Mouse (Mus musculus): ENCODE measurements around the gene Tmem151a.

Gene Tmem151a

GRCm38 (mm10) chr19:5040862-5041523, 44.3 kb downstream of the Tmem151a start, which contains the start of gene Brms1:
Gene Brms1 (plus strand): TSS chr19:5041354.
- DNase-seq = peak; percentile 93 to 97

- peak; percentile 35 to 58 for DNase-seq
These were observed 45.8 kb downstream of the Tmem151a start for GRCm38 (mm10) chr19:5039301-5040114.

DNA sequence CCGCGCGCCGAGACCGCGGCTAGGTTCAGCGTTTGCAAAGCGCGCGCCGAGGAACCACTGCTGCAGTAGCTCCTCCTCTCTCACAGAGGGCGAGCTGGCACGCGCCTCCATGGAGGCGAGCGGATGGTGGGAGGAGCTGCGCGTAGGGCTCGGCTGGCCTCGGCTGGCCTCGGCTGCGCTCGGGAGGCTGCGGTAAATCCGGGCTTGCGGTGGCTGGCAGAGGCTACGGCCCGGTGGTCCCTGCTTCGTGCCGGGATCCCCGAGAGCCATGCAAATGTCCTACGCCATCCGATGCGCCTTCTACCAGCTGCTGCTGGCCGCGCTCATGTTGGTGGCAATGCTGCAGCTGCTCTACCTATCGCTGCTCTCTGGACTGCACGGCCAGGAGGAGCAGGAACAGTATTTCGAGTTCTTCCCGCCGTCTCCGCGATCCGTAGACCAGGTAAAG, 46.6 kb downstream of the Tmem151a start, which contains the start of the genes B4gat1 and AC124502.3:
TSS of gene B4gat1 (plus strand) at position 118 of the 448 bp plus-strand sequence.
TSS of gene AC124502.3 (plus strand) at position 183 of the 448 bp plus-strand sequence.
- DNase-seq = peak; percentile 91 to 95

DNA sequence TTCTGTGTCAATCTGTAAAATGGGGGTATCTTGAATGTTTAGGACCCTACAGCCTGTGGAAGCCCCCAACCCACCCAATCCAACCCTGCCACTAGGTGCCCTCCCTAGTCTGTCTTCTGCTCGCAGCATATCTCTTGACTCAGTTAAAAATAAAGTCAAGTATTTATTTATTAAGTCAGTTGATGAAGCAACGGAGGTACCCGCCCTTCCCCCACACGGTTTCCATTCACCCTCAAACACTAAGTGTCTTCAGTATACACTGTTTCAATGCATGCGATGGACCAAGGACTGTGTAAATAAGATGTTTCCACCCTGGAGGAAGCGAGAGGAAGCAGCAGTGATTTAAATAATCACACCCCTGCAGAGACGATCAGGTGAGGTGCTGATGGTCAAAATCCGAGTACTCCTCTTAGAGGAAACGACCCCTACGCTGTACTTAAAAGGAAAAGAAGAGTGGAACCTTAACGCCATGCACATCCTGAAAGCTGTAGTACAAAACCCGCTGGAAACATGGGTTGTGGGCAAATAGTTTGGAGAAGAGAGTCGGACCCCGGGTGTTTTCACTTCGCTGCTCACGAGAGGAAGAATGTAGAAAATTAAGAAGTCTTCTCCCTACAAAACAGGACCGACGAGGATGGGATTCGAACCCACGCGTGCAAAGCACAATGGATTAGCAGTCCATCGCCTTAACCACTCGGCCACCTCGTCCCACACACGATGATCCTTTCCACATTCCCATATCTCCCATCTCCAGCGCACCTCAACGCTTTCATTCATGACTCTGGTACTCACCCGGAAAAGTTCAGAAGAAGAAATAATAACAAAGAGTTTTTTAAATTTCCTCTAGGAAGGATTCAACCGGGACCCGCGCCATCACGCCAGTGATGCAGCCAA, 47.4 kb downstream of the Tmem151a start:
- DNase-seq = peak; percentile 84 to 86

DNA sequence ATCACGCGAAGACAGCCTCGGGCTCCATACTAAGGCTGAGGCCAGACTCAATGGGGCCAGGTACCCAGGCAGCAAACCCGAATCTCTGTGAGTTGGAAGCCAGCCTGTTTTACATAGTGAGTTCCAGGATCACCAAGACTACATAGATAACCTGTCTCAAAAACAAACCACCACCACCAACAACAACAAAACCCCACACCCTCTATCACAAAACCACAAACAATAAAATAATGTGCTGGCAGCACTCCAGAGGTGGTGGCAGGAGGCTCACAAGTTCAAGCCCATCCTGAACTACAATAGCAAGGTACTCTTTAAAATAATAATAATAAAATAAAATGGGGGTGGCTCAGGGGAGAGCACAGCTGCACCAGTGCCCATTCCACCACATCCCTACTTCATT, 48.8 kb downstream of the Tmem151a start:
- DNase-seq = no peak

DNA sequence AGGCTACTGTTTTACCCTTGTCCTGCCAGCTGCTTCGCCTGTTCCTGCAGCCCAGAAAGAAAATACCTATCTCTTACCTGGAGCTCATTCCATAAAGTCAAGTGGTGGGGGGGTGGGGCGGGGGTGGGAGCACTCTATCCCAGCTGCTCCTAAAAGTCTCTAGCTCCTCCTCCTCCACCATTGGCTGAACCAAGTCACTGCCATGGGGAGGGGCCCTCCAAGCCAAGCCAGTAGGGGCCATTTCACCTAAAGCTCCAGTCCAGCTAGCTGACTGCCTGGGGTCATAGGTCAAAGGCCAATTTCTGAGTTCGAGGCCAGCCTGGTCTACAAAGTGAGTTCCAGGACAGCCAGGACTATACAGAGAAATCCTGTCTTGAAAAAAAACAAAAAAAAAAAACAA, 52.6 kb downstream of the Tmem151a start:
- DNase-seq = no peak

DNA sequence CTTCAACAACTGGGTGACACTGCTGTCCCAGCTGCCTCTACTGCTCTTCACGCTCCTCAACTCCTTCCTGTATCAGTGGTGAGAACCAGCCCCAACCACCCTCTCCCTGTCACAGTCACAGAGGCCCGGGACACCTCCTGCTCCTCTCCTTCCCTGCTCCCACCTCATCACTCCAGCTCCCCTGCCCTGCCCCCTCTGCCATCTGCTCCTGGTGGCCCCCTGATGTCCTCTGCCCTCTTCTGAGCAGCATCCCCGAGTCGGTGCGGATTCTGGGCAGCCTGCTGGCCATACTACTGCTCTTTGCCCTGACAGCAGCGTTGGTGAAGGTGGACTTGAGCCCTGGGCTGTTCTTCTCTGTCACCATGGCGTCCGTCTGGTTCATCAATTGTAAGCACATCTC, 59.2 kb downstream of the Tmem151a start:
- DNase-seq = no peak

- DNase-seq = peak; percentile 95 to 96
These were observed 61.5 kb downstream of the Tmem151a start, which contains the start of gene Slc29a2 for GRCm38 (mm10) chr19:5023621-5024479. Gene Slc29a2 (plus strand): TSS chr19:5023860.

DNA sequence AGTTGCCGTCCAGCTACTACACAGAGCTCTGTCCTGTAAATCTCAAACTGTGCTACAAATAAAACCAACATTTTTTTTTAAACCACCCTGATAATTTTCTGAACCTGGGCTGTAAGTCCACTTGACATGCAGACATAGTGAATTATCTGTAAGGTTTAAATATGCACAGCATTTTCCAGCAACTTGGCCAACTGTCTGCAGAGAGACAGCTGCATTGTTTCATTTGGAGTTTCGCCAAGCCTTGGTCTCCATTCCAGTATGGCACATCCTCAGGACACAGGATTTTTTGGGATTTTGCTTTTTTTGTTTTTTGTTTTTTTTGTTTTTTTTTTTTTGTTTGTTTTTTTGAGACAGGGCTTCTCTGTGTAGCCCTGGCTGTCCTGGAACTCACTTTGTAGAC, 63.9 kb downstream of the Tmem151a start:
- peak in 1 of 2 experiments; percentile 14 for DNase-seq

Data from kidney, postnatal 25 days (tissue).